Mouse (Mus musculus): Measurements from ENCODE around the gene Lhx8. TPM values are rescaled to one million over a fixed set of nuclear protein-coding genes. Genes with fewer than 3 reads are reported as not detected.

Gene Lhx8
- total RNA-seq, 2 experiments from 2014 or later, result not detected

GRCm38 (mm10) chr3:154327110-154327882, 3.2 kb downstream of the Lhx8 start:
- DNase-seq, result peak in 1 of 2 experiments; percentile 15

DNA sequence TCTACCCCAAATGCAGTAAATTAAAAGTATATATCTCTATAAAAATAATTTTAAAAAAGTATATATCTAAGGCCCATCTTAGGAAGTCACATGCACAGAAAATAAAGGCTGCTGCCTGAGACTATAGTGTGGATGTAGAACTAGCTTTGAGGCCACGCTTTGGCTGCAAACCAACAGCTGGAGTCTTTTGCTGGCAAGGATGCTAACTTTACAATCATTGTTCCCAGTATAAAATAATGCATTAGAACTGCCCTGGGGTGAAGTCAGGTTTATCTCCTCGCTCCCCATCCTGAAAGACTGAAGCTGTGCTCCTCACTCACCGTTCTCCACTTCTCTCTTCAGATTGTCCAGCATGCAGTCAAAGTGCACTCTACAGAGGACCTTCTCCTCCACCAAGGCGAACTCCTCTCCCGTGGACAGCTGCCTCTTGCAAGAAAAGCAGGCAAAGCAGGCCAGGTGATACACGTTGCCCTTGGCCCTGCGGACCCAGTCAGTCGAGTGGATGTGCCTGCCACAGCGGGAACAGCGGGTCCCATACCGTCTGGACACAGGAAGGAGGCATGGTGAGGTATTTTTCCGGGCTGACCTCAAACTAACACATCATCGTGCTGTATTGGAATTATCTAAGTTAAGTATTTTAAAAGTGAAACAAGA, 8.4 kb downstream of the Lhx8 start:
- no peak for DNase-seq

DNA sequence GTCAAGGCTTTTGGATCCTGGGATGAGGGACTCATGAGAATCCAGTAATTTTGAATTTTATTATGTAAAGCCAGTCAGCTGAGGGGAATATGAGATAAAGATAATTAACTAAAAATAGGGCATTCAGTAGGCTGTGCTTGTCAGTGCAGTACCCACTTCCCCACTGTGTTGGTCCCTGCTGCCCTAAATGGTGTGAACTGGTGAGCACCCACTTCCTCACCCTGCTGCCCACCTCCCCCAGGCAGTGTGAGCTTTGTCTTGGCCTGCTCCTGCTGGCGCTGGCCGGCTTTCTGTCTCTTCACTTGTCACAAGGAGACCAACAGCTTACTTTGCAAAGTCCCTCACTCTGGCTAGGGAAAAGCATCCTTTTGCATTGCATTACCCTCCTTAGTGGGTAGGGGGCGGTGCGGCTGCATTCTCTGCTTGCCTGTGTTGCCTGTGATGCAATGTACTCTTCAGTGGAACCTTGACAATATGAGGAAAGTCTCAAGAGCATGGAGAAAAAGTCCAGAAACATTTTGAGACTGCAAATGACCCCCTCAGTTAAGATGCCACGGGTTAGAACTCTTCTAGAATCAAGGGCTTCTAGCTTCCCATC, 12.7 kb downstream of the Lhx8 start:
- peak in 1 of 2 experiments; percentile 30 for DNase-seq

DNA sequence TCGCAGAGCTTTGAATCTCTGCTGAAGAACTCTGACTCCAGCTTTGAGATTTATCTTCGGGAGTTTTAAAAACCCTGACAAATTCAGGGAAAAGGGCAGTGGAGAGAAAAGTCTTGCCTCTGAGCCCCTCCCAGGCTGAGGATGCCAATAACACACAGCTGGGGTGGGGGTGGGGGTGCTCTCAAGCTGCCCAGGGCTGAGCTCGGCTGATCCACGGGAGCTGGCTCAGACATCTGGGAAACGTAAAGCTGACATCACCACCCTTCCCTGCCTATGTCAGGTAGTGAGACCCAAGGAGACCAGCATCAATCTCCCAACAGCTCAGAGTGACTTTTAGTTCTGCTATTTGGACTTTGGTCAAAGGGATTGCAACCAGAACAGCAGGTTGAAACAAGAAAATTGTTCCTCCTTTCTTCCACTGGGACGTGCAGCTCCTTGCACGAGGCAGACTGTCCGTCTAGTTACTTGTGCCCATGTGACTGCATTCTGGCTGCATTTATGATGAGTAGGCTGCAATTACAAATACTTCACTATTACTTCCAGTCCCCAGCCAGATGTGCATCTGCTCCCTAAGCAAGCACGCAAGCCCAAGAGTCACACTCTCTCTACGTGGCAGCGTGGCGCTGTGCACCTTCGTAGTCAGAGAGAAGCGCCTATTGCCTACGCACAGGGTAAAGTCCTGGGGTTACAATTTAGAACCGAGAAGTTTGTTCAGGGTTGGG, 25.1 kb downstream of the Lhx8 start:
- no peak for DNase-seq

DNA sequence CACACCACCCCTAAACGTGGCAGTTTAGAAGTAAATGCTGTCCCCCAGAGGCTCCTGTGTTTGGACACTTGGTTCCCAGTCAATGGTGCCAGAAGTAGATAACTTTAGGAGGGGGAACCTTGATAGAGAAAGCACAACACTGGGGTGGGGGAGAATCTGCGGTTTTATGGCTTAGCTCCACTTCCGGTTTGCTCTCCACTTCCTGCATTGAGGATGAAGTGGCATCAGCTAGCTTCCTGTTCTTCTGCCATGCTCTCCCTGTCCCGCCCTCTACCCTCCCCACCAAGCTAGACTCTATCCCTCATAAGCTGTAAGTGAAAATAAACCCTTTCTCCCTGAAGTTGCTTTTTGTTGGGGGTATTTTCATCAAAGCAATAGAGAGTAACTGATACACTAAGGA, 29.4 kb downstream of the Lhx8 start:
- DNase-seq, result no peak

GRCm38 (mm10) chr3:154300006-154300405, 30.5 kb downstream of the Lhx8 start:
- DNase-seq, result no peak

GRCm38 (mm10) chr3:154298490-154298889, 32.0 kb downstream of the Lhx8 start:
- DNase-seq, result no peak

GRCm38 (mm10) chr3:154297499-154297898, 33.0 kb downstream of the Lhx8 start:
- DNase-seq, result peak; percentile 5 to 19

DNA sequence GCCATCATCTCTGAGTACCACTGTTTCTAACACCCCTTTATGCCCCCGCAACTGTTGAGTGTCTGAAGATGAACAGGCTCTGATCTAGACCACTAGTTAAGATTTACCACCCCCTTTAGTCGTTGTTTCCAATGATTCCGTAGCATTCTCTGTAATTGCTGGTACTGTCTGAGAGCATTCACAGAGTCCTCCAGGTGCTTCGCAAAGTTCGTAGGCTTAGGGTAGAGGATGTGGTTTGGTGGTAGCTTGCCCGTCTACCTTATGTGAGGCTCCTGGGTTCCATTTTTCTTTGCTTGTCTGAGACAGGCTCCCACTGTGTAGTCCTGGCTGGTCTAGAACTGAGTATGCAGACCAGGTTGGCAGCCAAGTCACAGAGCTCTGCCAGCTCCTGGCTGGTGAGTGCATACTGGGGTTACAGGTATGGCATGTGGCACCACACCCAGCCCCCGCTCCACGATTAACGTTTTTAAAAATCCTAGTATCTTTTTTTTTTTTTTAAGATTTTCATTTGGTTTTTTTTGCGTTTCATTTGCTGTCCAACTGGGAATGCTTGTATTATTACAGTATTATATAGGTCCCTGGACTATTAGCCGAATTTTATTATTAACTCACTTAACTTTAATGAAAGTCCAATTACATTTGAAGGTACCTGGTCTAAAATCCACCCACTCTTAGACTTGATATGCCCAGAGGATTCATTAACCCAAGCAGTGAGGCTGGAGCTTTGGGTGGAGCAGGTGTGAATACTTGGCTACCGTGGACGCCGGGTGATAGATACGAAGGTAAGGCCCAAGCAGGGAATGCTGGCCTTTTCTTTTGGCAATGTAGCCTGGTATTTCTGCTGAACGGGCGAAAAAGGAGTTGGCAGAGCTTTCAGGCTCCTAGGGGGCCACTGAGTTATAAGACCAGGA, 35.3 kb downstream of the Lhx8 start:
- no peak for DNase-seq

DNA sequence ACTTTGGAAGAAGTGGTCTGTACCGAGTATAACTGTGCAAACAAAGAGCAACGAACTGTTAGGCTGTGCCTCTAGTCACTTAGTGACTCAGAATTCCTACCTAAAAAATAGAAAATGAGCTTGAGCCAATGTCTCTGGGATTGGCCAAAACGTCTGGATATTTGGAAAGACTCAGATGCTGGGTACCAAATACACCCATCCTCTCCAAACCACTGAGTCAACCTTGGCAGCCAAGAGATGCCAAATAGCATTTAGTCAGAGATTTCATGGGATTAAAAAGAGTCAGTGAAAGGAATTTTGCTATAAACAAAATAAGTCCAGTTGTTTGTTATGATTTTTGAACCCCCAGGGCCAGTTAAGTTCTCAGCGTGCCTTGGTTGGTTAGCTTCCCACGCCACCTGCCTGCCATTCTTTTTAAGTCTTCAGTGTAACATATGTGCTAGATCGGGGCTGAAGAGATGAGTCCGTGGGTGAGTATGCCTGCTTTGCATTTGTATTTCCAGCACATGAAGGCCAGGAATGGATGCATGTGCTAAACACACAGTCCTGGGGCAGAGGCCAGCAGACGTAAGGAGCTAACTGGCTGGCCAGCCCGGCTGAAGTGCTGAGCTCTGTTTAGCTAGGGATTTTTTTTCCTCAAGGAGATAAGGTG, 36.5 kb downstream of the Lhx8 start:
- DNase-seq, result no peak

GRCm38 (mm10) chr3:154292126-154292525, 38.3 kb downstream of the Lhx8 start:
- DNase-seq, result no peak

DNA sequence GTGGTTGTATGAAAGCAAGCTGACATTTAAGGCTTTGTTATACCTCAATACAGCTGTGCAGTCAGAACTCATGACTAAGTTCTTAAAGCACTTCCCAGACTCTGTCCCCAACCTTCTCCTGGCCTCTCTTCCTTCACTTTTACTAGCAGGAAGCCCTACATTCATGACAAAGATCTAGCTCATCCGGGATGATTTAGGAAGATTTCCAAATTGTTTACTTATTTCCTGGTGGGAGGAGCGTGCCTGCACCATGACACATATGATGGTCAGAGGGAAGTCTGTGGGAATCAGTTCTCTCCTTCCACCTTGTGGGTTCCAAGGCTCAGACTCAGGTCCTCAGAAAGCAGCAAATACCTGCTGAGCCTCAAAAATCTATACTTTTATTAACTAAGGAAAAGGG, 40.1 kb downstream of the Lhx8 start:
- no peak for DNase-seq

- no peak for DNase-seq
Observed at GRCm38 (mm10) chr3:154288429-154289069, 41.9 kb downstream of the Lhx8 start.

- no peak for DNase-seq
Observed at GRCm38 (mm10) chr3:154287217-154287616, 43.2 kb downstream of the Lhx8 start.

DNA sequence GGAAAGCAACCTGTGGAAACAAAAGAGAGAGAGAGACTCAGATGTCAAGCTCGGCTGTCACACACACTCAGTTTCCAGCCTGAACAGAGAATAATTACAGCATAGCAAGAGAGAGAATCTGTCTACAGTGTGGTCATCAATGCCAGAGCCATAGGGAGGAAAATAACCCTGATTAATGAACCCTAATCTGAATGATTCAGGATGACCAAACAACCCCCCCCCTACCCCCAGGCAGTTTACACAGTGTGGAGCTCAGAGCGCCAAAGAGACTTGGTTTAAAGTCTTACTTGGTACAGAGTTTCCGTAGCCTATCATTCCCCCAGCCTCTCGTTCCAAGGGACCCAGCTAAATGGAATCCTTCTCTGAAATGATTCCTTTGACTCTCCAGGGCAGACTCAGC, 45.1 kb downstream of the Lhx8 start:
- no peak for DNase-seq

GRCm38 (mm10) chr3:154284260-154284659, 46.2 kb downstream of the Lhx8 start:
- no peak for DNase-seq

DNA sequence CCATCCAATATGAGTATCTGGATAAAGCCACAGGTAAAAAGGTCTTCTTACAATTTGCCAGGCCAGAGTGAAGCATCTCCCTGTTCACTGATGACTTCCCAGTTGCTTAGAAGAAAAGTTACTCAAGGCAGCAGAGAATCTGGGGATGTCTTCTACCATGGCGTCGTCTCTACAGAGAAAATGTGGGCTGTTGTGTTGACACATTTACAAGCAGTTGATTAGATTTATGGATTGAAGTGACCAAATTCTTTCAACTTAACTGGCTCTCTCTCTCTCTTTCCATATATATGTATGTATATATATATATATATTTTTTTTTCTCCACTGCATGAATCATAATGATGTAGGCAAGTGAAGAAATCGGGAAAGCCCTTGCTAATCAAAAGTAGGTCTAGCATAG, 55.8 kb downstream of the Lhx8 start:
- DNase-seq, result no peak

GRCm38 (mm10) chr3:154269757-154270366, 60.6 kb downstream of the Lhx8 start:
- DNase-seq, result peak; percentile 56 to 82

DNA sequence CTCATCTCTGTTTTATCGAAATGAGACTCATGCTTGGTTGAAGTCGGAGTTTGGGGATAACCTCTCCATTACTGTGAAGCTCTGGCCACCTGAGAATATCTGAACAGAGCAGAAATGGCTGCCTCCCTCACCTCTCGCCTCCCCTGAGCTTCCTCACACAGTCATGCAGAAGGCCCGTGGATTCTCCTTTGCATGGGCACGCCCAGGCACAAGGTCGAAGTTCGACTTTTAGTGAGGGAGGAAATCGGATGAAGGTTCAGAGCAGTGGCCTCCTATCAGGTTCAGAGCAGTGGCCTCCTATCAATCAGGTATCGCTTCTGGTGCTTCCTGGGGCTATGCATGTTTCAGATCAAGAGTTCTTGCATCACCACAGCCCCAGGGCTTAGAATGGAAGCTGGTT, 62.1 kb downstream of the Lhx8 start:
- DNase-seq, result no peak

DNA sequence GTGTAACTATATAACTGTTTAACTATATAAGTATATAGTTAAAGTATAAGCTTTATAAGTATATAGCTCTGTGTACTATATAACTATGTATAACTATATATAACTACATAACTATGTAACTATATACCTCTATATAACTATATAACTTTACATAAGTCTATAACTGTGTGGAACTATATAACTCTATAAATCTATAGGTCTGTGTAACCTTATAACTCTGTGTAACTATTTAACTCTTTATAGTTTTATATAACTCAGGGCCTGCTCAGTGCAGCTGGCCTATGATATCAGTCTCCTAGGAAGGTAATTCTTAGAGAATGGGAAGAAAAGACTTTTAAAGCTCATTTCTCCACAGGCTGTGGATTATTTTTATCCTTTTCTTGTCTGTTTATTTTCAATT, 73.1 kb downstream of the Lhx8 start:
- no peak for DNase-seq
